Mouse (Mus musculus) T-cell, adult 66 days (primary cell): ENCODE data around the gene Vamp1. TPM values are rescaled to one million over a fixed set of nuclear protein-coding genes. Genes with fewer than 3 reads are reported as not detected.

Experiments used
- total RNA-seq, 2 experiments: library from RNA; stranded (reverse); gene quantifications; 3 replicates in 1 of 2; 4 replicates in 1 of 2; pipeline ENCODE4 v1.2.4; 2023

Gene Vamp1
- 100 to 1,000 TPM; 124 to 130 TPM for total RNA-seq

DNA sequence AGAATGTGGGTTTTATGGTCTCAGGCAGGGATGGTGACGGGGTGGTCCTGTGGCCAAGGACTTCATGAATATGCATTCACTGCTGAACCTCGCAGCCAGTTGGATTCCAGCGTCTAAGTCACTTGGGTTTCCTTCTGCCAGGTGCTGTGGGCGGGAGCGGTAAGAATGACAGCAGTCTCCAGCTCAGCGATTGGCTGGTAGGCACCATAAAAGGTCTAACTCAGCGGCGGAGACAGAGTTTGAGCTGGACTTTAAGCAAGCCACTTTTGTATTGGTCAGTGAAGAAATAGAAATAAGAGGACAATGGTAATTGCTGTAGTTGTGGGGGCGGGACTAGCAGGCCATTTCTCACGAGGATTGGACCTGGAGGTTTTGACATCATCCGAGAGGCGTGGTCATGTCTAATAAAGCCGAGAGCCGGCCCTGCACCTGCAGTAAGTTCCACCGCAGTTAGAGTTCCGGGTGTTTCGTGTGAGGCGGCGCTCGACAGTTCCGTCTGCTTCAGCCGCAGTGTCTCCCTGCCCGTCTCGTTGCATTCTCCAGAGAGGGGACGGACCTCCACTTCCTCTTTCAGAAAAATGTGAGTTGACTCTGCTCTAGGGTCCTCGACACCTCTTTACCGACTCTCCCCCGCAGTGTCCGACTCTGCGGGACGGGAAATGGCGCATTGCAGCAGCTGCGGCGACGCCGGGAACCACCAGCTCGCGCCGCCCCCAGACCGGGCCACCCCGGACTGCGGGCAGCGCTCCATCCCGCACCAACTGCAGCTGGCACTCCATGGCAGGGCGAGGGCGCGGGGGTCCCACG, at the start of gene Vamp1:
Gene Vamp1 (plus strand): TSS at position 404 of the 807 bp plus-strand sequence.

DNA sequence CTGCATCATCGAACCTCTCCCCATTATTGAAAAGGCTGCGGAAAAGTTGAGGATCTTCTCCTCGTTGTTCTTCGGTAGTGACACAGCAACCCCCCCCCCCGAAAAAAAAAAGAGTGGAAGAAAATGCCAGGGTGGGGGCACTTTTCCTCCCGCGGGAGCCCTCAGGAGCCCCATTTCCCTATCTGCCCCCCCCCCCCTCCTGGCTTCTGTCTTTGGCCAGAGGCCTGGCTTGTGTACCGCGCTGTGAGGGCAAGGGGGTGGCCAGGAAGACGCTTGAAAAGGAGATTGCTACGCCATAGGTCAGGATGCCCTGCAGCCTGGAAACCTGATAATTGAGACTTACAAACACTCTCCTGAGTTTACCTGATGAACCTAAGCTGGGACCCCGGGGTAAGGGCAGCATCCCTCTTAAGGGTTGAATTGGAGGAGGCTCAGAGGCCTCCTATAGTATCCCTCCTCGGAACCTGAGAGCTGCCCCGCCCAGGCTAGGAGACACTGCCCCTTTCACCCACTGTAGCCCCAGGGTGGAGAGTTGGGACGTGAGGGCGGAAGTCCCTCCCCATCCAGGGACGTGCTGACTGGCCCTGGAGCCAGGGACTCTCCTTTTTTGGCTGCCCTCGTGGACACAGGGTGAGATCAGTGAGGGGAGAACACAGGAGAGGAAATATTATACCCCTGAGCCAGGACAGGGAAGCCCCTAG, 49.1 kb upstream of the Vamp1 start, which contains the start of gene Gapdh:
Gene Gapdh (minus strand): TSS at position 417 of the 701 bp plus-strand sequence.

DNA sequence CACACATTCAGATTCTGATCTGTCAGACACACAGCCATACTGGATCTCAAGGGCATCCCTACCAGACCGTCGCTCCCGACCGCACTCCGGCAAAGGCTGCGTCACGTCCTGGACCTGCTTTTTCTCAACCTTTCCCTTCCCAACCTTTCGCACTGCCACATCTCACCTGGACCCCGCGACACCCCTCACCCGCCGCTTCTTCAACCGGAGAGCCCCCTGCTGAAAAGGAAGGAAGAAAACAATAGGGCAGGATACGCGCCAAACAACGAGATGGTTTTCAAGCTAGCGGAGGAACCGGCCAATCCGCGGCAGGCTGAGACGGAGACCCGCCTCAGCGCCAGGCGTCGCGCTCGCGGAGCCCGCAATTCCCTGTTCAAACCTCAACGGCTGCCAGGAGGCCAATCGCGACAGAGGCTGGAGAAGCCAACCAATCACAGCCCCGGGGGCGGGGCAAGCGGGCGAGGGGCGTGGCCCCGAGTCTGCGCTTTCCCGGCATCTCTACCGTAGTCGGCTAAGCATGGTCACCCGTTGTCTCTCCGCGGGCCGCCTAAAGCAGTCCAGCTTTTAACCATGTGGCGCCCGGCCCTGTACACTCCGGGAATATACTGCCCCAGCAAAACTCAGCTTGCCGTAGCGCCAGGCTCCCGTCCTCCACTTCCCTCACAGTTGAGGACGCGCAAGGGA, 23.9 kb upstream of the Vamp1 start, which contains the start of the genes Ncapd2 and Mrpl51:
Gene Ncapd2 (minus strand): TSS at position 370 of the 684 bp plus-strand sequence.
Gene Mrpl51 (plus strand): TSS at position 470 of the 684 bp plus-strand sequence.

DNA sequence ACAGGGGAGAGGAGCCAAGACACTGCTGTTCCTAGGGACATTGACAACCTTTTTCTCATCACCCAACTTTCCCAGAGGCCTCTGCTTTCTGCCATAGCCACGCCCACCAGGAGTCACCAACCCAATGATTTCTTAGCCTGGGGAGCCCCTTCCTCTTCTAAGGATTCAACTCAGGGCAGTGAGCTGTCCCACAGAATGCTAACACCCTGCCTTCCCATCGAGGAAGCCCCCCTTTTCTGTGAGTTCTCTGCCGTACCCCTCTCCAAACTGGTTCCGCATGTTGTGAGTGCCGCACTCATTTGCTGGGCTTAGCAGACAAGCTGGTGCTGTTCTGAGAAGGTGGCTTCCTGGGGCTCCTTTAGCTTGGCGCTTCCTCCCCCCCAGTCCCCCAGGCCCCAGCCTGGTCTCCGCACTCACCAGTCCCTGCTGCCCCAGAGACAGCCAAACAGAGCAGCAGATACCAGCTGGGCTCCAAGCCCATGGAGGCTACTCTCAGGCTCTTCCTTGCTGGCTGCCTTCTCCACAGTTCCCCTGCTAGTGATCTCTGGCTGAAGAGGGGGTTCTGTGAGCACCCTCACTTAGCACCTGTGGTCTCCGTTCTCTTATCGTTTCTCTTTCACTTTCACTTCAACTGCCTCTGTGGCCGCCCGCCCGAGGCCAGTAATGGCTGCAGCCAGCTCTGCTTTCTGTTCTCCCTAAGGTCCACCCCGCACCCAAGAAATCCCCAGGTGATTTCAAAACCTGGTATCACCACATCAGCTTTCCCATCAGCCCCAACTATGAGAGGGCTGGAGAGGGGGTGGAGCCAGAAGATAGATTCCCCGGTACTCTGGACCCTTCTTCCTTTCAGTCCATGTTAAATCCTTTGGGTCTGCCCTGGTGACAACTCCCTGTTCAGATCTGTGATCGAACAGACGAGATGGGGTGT, 16.0 kb downstream of the Vamp1 start, which contains the start of gene Tapbpl:
Gene Tapbpl (minus strand): TSS at position 744 of the 928 bp plus-strand sequence.

DNA sequence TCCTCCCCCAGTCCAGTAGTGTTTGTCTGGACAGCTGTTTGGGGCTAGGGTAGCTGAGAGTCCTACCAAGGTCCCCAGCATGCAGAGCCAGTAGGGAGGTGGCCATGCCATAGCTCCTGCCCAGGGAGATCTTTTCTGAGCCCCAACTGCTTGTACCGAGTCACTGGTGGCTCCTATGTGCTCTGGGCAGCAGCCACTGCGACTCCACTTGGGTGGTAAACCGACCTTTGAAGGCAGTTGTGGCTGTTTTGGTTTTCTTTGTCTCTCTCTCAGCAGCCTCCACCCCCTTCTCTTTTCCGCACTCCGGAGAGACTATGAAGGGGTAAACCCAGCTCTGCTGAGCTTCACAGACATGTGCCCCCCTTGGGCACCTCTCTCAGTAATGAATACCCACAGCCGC, 21.4 kb downstream of the Vamp1 start, which contains the start of gene Cd27:
Gene Cd27 (minus strand): TSS at position 229 of the 400 bp plus-strand sequence.

DNA sequence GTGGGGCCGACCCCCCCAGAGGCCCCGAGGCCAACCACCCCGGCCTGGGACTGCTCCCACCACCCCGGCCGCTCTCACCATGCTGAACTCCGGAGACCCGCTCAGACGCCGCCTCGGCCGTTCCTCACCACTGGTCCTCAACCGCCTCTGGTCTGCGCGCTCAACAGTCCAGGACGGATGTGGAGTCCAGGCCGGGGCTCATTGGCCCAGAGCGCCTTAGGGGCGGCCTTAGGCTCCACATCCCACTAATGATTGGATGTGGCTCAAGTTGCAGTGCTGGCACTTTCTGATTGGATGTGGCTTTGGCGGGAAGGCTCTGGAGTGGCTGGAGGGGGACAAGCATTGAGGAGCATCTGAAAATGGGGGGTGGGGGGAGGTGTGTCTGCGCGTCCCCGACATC, 70.5 kb downstream of the Vamp1 start, which contains the start of gene Tuba3a:
Gene Tuba3a (minus strand): TSS at position 153 of the 400 bp plus-strand sequence.

Other genes starting within 250 kb of the Vamp1 start
- under 1 TPM; 0.90 to 0.98 TPM for gene Pianp, start 218.9 kb upstream of the Vamp1 start, total RNA-seq
- 10 to 100 TPM; 78.2 to 92.7 TPM for gene Zfp384, start 206.4 kb upstream of the Vamp1 start, total RNA-seq
- gene Ing4, start 175.8 kb upstream of the Vamp1 start, total RNA-seq, result 10 to 100 TPM; 76.9 to 88.3 TPM
- 10 to 100 TPM; 15.8 to 19.3 TPM for gene Acrbp, start 165.9 kb upstream of the Vamp1 start, total RNA-seq
- 10 to 100 TPM; 24.2 to 32.6 TPM for gene Lpar5, start 147.6 kb upstream of the Vamp1 start, total RNA-seq
- gene Chd4, start 119.6 kb upstream of the Vamp1 start, total RNA-seq, result 100 to 1,000 TPM; 305 to 319 TPM
- 10 to 100 TPM; 40.2 to 48.8 TPM for gene Nop2, start 83.6 kb upstream of the Vamp1 start, total RNA-seq
- gene Iffo1, start 70.3 kb upstream of the Vamp1 start, total RNA-seq, result 10 to 100 TPM; 32.4 to 38.0 TPM
- gene Gapdh, start 49.1 kb upstream of the Vamp1 start, total RNA-seq, result 100 to 1,000 TPM; 489 to 500 TPM
- 10 to 100 TPM; 37.7 to 50.9 TPM for gene Ncapd2, start 23.9 kb upstream of the Vamp1 start, total RNA-seq
- gene Mrpl51, start 23.8 kb upstream of the Vamp1 start, total RNA-seq, result 10 to 100 TPM; 31.9 to 37.3 TPM
- gene Tapbpl, start 16.3 kb downstream of the Vamp1 start, total RNA-seq, result 10 to 100 TPM; 50.8 to 54.1 TPM
- 100 to 1,000 TPM; 272 to 287 TPM for gene Cd27, start 21.5 kb downstream of the Vamp1 start, total RNA-seq
- gene Tuba3a, start 70.5 kb downstream of the Vamp1 start, total RNA-seq, result not detected
- gene Ltbr, start 98.3 kb downstream of the Vamp1 start, total RNA-seq, result 1 to 10 TPM; 1.2 to 2.1 TPM
- gene Scnn1a, start 105.1 kb downstream of the Vamp1 start, total RNA-seq, result under 1 TPM in 1 of 2 experiments, not detected in 1; 0.41 TPM
- gene Tnfrsf1a, start 133.8 kb downstream of the Vamp1 start, total RNA-seq, result 10 to 100 TPM; 50.9 to 60.6 TPM
- not detected for gene Plekhg6, start 165.2 kb downstream of the Vamp1 start, total RNA-seq